Mouse (Mus musculus) mature B cell (primary cell): ENCODE data around the gene Nudt16.

ENCODE experiments used
- in situ Hi-C: fragments of 300-500 bp; cut with MboI; formaldehyde crosslinking; loops from 2 replicates; pipeline ENCODE4 v1.14.3; 2019

Nudt16 gene

DNA sequence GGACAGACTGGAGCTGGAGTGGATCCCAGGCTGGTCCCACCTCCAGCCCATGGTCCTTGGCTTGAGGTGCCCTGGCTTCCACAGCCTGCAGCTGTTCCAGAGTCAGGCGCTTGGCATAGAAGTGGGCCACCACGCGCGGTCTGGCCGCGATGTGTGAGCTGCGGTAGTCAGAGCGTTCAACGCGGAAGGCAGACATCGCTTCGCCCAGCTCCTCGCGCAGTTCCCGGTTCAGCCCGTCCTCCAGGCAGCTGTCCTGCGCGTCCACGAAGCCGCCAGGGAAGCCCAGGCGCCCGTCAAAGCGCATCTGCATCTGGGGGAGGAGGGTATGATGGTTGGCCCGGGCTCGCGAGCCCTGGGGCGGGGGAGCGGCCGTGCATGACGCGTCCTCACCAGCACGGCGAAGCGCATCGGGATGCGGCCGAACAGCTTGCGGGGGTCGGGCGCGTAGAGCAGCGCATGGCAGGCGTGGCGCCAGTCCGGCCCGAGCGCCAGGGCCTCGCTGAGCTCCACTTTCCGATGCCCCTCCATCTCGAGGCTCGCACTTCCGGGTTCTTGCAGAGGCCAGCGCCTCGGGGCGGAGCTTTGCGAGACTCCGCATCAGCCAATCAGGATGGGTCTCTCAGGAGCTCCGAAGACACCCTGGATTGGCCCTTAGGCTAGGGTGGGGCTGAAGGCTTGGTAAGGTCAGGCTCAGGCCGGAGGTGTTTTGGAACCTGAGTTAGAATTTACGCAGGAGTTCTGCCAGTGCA, at the start of gene Nudt16:
TSS of gene Nudt16 (minus strand) at position 572 of the 749 bp plus-strand sequence.
- in situ Hi-C loops = loop anchor here (25.0 kb wide), 1 partner anchor 256 kb away; the partner anchor contains the start of genes Aste1 and Nek11

DNA sequence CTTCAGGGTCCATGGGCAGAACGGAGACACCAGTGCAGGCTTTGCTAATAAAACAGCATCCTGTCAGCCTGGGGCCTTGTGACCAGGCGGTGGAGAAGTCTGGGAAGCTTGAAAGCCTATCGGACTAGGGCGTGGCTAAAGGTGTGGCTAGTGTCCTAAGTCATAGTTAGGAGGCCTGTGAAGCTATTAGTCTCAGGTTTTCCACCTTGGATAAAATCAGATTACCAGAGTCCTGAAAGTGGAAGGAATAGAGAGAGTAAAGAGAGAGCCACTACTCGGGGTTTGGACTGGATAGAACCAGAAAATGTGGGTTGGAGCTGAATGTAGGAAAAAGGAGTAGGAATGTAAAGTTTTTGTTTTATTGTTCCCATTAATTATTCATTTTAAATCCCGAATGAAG, 13.4 kb upstream of the Nudt16 start, which contains the start of gene 1700080E11Rik:
TSS of gene 1700080E11Rik (minus strand) at position 101 of the 400 bp plus-strand sequence.
- in situ Hi-C loops = loop anchor here (25.0 kb wide), 1 partner anchor 242 kb away; the partner anchor contains the start of genes Aste1 and Nek11

GRCm38 (mm10) chr9:105139204-105139603, 7.6 kb upstream of the Nudt16 start:
- in situ Hi-C loops = loop anchor here (25.0 kb wide), 1 partner anchor 248 kb away; the partner anchor contains the start of genes Aste1 and Nek11

GRCm38 (mm10) chr9:105136404-105136803, 4.8 kb upstream of the Nudt16 start:
- in situ Hi-C loops = loop anchor here (25.0 kb wide), 1 partner anchor 251 kb away; the partner anchor contains the start of genes Aste1 and Nek11

- in situ Hi-C loops = loop anchor here (25.0 kb wide), 1 partner anchor 253 kb away; the partner anchor contains the start of genes Aste1 and Nek11
Observed at GRCm38 (mm10) chr9:105134536-105134935, 2.9 kb upstream of the Nudt16 start.

- in situ Hi-C loops = loop anchor here (25.0 kb wide), 1 partner anchor 255 kb away; the partner anchor contains the start of genes Aste1 and Nek11
Observed at GRCm38 (mm10) chr9:105132002-105132367, 361 bp upstream of the Nudt16 start.

DNA sequence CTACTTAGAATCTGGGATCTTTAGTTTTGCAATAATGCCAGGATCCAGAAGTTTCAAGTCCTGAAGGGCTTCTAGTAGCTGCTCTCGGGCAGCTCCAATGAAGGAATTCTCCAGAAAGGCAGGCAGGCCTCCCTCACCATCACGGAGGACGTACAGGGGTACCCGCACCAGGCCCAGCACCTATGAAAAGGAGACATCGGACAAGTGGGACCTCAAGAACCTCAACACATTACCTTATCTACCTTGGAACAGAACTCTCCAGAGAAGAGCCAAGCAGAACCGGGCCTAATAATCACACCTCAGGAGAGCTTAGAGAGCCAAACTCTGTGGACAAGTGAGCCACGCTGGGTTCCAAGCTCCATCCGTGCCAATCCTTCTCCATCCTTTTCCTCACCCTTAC, 1.3 kb downstream of the Nudt16 start:
- in situ Hi-C loops = loop anchor here (25.0 kb wide), 1 partner anchor 257 kb away; the partner anchor contains the start of genes Aste1 and Nek11

DNA sequence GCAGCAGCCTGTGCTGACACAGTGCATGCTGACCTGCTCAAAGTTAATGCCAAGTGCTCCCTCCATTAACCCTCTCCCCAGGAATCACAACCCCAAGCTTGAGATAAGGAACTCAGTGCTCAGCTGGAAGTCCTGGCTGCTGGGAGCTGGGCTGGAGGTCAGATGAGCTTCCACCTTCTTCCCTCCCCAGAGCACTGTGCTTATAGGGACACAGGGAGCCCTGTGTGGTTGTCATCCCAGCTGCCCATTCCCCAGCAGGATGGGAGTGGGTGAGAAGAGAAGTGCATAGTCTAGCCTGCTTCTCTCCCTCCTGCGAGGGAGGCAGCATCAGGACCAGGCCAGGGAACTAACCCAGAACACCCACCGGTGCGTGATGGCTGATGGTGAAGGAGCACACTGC, 6.4 kb downstream of the Nudt16 start:
- in situ Hi-C loops = loop anchor here (25.0 kb wide), 1 partner anchor 262 kb away; the partner anchor contains the start of genes Aste1 and Nek11

- in situ Hi-C loops = no loop called here
Observed at GRCm38 (mm10) chr9:105103893-105104292, 27.7 kb downstream of the Nudt16 start.

- in situ Hi-C loops = no loop called here
Observed at GRCm38 (mm10) chr9:105101911-105102310, 29.7 kb downstream of the Nudt16 start.

DNA sequence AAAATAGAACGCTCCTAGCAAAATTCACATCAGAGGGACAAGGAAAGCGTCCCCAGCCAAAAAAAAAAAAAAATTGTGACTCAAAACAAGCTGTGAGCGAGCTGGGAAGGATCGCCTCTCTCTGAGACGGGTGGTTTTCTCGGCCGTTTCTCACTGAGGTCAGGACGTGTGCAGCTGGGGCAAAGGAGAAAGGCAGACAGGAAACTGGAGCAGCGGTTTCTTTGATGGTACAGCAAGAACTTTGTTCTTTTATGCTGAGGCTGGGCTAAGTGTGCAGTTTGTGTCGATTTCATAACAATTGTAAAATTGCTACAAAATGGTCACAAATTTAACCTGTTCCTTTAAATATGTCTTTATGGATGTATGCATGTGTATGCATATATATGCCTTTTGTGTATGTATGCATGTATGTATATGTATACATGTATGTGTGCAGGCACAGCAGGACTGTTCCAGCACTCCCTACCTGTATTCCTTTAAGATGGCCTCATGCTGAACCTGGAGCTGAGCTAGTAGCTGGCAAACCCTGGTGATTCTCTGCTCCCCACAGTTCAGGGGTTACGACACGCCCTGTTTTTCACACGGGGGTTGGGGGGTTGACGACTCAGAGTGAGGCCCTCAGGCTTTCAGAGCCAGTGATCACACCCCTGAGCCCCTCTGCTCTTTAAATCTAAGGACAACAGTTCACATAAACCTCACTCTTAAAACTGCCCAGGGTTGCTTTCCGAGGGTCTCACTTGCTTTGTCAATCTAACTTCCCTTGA, 30.6 kb downstream of the Nudt16 start:
- in situ Hi-C loops = no loop called here

DNA sequence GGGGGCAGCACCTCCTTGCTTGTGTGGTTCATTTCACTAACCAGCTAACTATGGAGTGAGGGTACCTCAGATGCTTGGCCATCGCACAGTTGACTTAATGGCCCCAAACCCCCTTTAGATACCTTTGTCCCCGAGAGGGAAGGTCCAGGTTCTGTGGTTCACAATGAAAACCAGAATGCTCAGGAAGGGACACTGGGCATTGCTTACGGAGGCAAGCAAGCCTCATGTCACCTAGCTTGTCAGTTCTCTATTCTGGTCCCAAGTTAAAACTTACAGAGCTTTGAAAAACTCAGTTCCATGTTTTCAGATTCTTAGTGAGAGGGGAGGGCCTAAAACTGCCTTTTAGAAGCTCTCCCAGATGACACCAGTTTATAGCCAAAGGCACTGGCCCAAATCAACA, 51.4 kb downstream of the Nudt16 start:
- in situ Hi-C loops = no loop called here
